Mouse (Mus musculus) CH12.LX (cell line): Measurements from ENCODE around the gene Tmem246. TPM values are rescaled to one million over a fixed set of nuclear protein-coding genes. Genes with fewer than 3 reads are reported as not detected.

ENCODE experiments used
- DNase-seq: peaks from one replicate; pipeline ENCODE4 v3.0.0-alpha.2; 2013; ENCODE audit errors: extremely low read depth
- H3K27ac ChIP-seq: 2 replicates; pipeline ENCODE4 v1.5.1; 2012; ENCODE audit warnings: low read depth, mild to moderate bottlenecking, control low read depth, moderate library complexity; ENCODE audit not compliant: insufficient read depth
- H3K27me3 ChIP-seq: replicated peaks from 2 replicates; pipeline ENCODE3; 2012; ENCODE audit warnings: inconsistent platforms
- H3K36me3 ChIP-seq, 2 experiments: replicated peaks in 1 of 2; 2 replicates each; pipeline versions ENCODE3 to v1.6.1; 2012; ENCODE audit warnings: inconsistent platforms in 1 of 2, low read length in 1 of 2, mild to moderate bottlenecking in 1 of 2, mixed read lengths in 1 of 2, moderate library complexity in 1 of 2; ENCODE audit not compliant: control insufficient read depth in 1 of 2, insufficient read depth in 1 of 2
- H3K4me1 ChIP-seq, 2 experiments: 2 replicates each; pipeline ENCODE4 v1.6.1; 2012; ENCODE audit warnings: inconsistent platforms in 1 of 2, moderate library complexity in 1 of 2; ENCODE audit not compliant: insufficient read depth in 2 of 2, control insufficient read depth in 1 of 2
- H3K4me2 ChIP-seq: 2 replicates; pipeline ENCODE4 v1.6.1; 2012; ENCODE audit warnings: low read depth, mild to moderate bottlenecking, control low read depth; ENCODE audit not compliant: poor library complexity, insufficient read depth, severe bottlenecking
- H3K4me3 ChIP-seq, 3 experiments: fragments of 150-350 bp in 1 of 3; sonication (generic) in 1 of 3; replicated peaks in 1 of 3; 2 replicates each; pipeline versions ENCODE3 to v1.5.1; 2011 to 2012; ENCODE audit warnings: low read depth in 2 of 3, low read length in 2 of 3, mild to moderate bottlenecking in 2 of 3, moderate library complexity in 2 of 3, control low read depth in 1 of 3, improper control_type of control experiment in 1 of 3, inconsistent platforms in 1 of 3, mixed read lengths in 1 of 3; ENCODE audit not compliant: poor library complexity in 1 of 3
- H3K79me2 ChIP-seq: replicated peaks from 2 replicates; pipeline ENCODE4 v1.6.1; 2012; ENCODE audit warnings: mild to moderate bottlenecking, moderate library complexity; ENCODE audit not compliant: control insufficient read depth, poor library complexity, insufficient read depth, severe bottlenecking; ENCODE audit errors: extremely low read depth
- H3K9ac ChIP-seq: 2 replicates; pipeline ENCODE4 v1.6.1; 2012; ENCODE audit warnings: low read depth, mild to moderate bottlenecking, control low read depth, moderate library complexity; ENCODE audit not compliant: insufficient read depth
- H3K9me3 ChIP-seq: replicated peaks from 2 replicates; pipeline ENCODE3; 2012; ENCODE audit warnings: low read length, inconsistent platforms, mixed read lengths
- BHLHE40 ChIP-seq: IDR thresholded peaks from 2 replicates; pipeline ENCODE4 v1.6.1; 2011; ENCODE audit warnings: mild to moderate bottlenecking, low read depth, low read length, improper control_type of control experiment
- CHD1 ChIP-seq: IDR thresholded peaks from 2 replicates; pipeline ENCODE4 v1.6.1; 2012; ENCODE audit warnings: low read depth, low read length, improper control_type of control experiment, inconsistent platforms
- CTCF ChIP-seq, 2 experiments: IDR thresholded peaks in 1 of 2; conservative IDR thresholded peaks in 1 of 2; 2 replicates each; pipeline ENCODE4 v1.5.1; 2011 to 2012; ENCODE audit warnings: low read depth in 2 of 2, low read length in 2 of 2, improper control_type of control experiment in 1 of 2, inconsistent platforms in 1 of 2, mild to moderate bottlenecking in 1 of 2, moderate library complexity in 1 of 2
- ELF1 ChIP-seq: IDR thresholded peaks from 2 replicates; pipeline ENCODE4 v1.6.1; 2014; ENCODE audit warnings: low read depth, mild to moderate bottlenecking, inconsistent platforms, low read length, improper control_type of control experiment
- ETS1 ChIP-seq: conservative IDR thresholded peaks from 2 replicates; pipeline ENCODE4 v1.6.1; 2012; ENCODE audit warnings: low read depth, mild to moderate bottlenecking, inconsistent platforms, low read length, improper control_type of control experiment, moderate library complexity
- GABPA ChIP-seq: IDR thresholded peaks from 2 replicates; pipeline ENCODE4 v1.6.1; 2012; ENCODE audit warnings: low read depth, low read length, improper control_type of control experiment, inconsistent platforms; ENCODE audit not compliant: insufficient replicate concordance
- HCFC1 ChIP-seq: IDR thresholded peaks from 2 replicates; pipeline ENCODE4 v1.6.1; 2012; ENCODE audit warnings: low read depth, mild to moderate bottlenecking, inconsistent platforms, low read length, improper control_type of control experiment
- JUN ChIP-seq: IDR thresholded peaks from 2 replicates; pipeline ENCODE4 v1.6.1; 2011; ENCODE audit warnings: low read depth, mild to moderate bottlenecking, low read length, improper control_type of control experiment, moderate library complexity; ENCODE audit not compliant: insufficient read depth
- MAX ChIP-seq: IDR thresholded peaks from 2 replicates; pipeline ENCODE4 v1.6.1; 2011; ENCODE audit warnings: low read length, improper control_type of control experiment
- MAZ ChIP-seq: IDR thresholded peaks from 2 replicates; pipeline ENCODE4 v1.6.1; 2012; ENCODE audit warnings: low read depth, mild to moderate bottlenecking, inconsistent platforms, low read length, improper control_type of control experiment, moderate library complexity
- MXI1 ChIP-seq: IDR thresholded peaks from 2 replicates; pipeline ENCODE4 v1.6.1; 2011; ENCODE audit warnings: mild to moderate bottlenecking, low read depth, low read length, improper control_type of control experiment
- NELFE ChIP-seq: IDR thresholded peaks from 2 replicates; pipeline ENCODE4 v1.6.1; 2011; ENCODE audit warnings: low read depth, low read length, improper control_type of control experiment
- POLR2AphosphoS2 ChIP-seq: IDR thresholded peaks from 2 replicates; pipeline ENCODE4 v1.6.1; 2011; ENCODE audit warnings: low read depth, low read length, improper control_type of control experiment
- RAD21 ChIP-seq: IDR thresholded peaks from 2 replicates; pipeline ENCODE4 v1.6.1; 2011; ENCODE audit warnings: low read depth, mild to moderate bottlenecking, low read length, improper control_type of control experiment, moderate library complexity
- RCOR1 ChIP-seq: conservative IDR thresholded peaks from 2 replicates; pipeline ENCODE4 v1.6.1; 2012; ENCODE audit warnings: low read depth, mild to moderate bottlenecking, inconsistent platforms, low read length, improper control_type of control experiment
- SMC3 ChIP-seq: IDR thresholded peaks from 2 replicates; pipeline ENCODE4 v1.6.1; 2011; ENCODE audit warnings: low read depth, low read length, improper control_type of control experiment
- TBP ChIP-seq: conservative IDR thresholded peaks from 2 replicates; pipeline ENCODE4 v1.6.1; 2011; ENCODE audit warnings: low read depth, low read length, improper control_type of control experiment
- TCF12 ChIP-seq: IDR thresholded peaks from 2 replicates; pipeline ENCODE4 v1.6.1; 2014; ENCODE audit warnings: low read depth, mild to moderate bottlenecking, inconsistent platforms, low read length, improper control_type of control experiment
- USF1 ChIP-seq: IDR thresholded peaks from 2 replicates; pipeline ENCODE4 v1.6.1; 2014; ENCODE audit warnings: low read depth, mild to moderate bottlenecking, inconsistent platforms, low read length, improper control_type of control experiment
- USF2 ChIP-seq: conservative IDR thresholded peaks from 2 replicates; pipeline ENCODE4 v1.6.1; 2011; ENCODE audit warnings: low read depth, low read length, improper control_type of control experiment
- ZC3H11A ChIP-seq: IDR thresholded peaks from 2 replicates; pipeline ENCODE4 v1.6.1; 2012; ENCODE audit warnings: low read depth, mild to moderate bottlenecking, inconsistent platforms, low read length, improper control_type of control experiment
- ZKSCAN1 ChIP-seq: IDR thresholded peaks from 2 replicates; pipeline ENCODE4 v1.6.1; 2012; ENCODE audit warnings: low read depth, inconsistent platforms, low read length, improper control_type of control experiment, borderline replicate concordance
- ZMIZ1 ChIP-seq: IDR thresholded peaks from 2 replicates; pipeline ENCODE4 v1.6.1; 2012; ENCODE audit warnings: low read depth, mild to moderate bottlenecking, inconsistent platforms, low read length, improper control_type of control experiment
- dilution Hi-C: fragments of 300-500 bp; cut with MboI; formaldehyde crosslinking; loops from 2 replicates; pipeline ENCODE4 v1.14.3; 2020; ENCODE audit warnings: low sequenced_read_pairs; ENCODE audit not compliant: extremely low pct_unique_long_range_greater_than_20kb, extremely low pct_ligation_motif_present
- in situ Hi-C: fragments of 300-500 bp; cut with MboI; formaldehyde crosslinking; loops from 3 replicates; pipeline ENCODE4 v1.14.3; 2019; ENCODE audit warnings: low sequenced_read_pairs, low pct_ligation_motif_present, low pct_unique_long_range_greater_than_20kb, mixed read lengths
- polyA plus RNA-seq: library from polyadenylated mRNA; unstranded; fragments of >175 nt; gene quantifications from 2 replicates; pipeline ENCODE4 v1.2.1, GENCODE M21; 2012; ENCODE audit warnings: low read depth; ENCODE audit not compliant: insufficient read length
- total RNA-seq, 2 experiments: library from RNA; depleted of rRNA; stranded (reverse); fragments of 300-350 nt in 1 of 2; fragments of >200 nt in 1 of 2; gene quantifications; 2 replicates each; pipeline ENCODE4 v1.2.3; 2012 to 2014

The Tmem246 gene
- total and polyA plus RNA-seq, 3 experiments = 0.13 to 0.49 (median 0.24) TPM

DNA sequence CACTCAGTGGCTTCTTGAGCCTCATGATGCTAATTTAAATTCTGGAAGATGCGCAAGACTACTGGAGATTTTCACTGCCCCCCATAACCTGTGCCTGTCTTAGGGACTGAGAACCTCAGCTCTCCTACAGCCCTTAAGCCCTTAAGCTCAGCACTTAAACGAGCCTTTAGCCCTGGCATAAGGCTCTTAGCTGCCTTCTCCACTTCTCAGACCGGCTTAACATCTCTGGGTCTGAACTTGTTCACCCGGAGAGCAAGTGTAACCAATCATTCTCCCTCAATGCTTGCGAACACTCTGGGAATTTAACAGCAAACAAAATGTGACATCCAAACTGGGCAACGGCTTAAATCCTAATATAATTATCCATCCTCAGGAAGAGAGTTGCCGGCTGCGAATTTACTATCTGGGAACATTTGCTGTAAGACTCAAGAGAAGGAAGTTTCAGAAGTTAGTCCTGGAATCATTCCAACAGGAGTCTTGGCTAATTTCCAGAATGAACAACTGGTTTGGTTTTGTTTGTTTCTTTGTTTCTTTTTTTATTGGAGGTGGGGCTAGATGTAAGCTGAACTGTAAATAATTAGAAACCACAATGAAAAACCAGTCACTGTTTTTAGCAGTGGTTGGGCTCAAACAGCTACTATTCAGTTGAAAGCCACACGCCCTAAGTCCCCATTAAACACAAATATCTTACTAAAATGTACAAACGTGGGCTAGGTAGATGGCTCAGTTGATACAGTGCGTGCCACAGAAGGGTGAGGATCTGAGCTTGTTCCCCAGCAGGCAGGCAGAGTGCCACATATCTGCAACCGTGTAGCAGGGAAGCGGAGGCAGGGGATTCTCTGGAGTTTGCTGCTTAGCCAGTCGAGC is 13.5 kb downstream of the Tmem246 start:
- Histone ChIP-seq H3K4me2 (no peak overlapping the region), H3K79me2 (no peaks in the 10 kb centered on the region), H3K27me3 (no peaks in the 10 kb centered on the region), H3K36me3 (no peaks in the 10 kb centered on the region), H3K9ac (no peak overlapping the region), H3K27ac (no peak overlapping the region), H3K4me3 (no peak overlapping the region), H3K9me3 (no peaks in the 10 kb centered on the region), H3K4me1 (no peaks in the 10 kb centered on the region)
- in situ Hi-C loops (no loop called here), dilution Hi-C loops (no loop called here)
- TF ChIP-seq ZC3H11A = no peak
- no peak for TF ChIP-seq SMC3
- no peak for TF ChIP-seq USF1
- TF ChIP-seq HCFC1 = no peak
- no peak for TF ChIP-seq MXI1
- no peak for TF ChIP-seq ZKSCAN1
- TF ChIP-seq ELF1 = no peak
- TF ChIP-seq TCF12 = no peak
- TF ChIP-seq CTCF (conservative IDR thresholded peaks at IDR 0.05 in 1 of 2, IDR thresholded peaks at IDR 0.05 in 1 of 2; ENCODE audit: low read depth in 2 of 2, low read length in 2 of 2) = no peak
- no peak for TF ChIP-seq JUN
- no peak for TF ChIP-seq RCOR1
- no peak for TF ChIP-seq ZMIZ1
- no peak for TF ChIP-seq GABPA
- TF ChIP-seq NELFE = no peak
- no peak for TF ChIP-seq ETS1
- TF ChIP-seq RAD21 = no peak
- DNase-seq = no peak

DNA sequence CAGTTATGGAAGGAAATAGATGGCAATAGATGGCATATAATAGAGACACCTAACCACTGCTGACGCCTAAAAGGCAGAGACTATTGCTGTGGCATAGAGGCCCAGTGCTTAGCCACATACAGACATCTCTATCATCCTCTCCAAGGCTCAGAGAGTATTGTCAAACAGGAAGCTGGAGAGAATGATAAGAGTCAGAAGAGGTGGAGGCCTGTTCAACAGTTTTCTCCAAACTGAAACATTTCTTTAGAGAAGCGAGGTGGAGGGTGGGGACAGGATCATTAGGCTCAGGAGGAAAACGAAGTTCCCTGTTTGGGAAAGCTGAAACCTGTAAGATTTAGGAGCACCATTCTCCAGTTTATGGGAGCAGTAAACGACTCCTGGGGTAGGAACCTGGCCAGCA is 16.4 kb downstream of the Tmem246 start:
- Histone ChIP-seq H3K36me3 (no peaks in the 10 kb centered on the region), H3K4me2 (no peak overlapping the region), H3K9me3 (no peaks in the 10 kb centered on the region), H3K27me3 (no peaks in the 10 kb centered on the region), H3K27ac (no peak overlapping the region), H3K4me3 (no peak overlapping the region), H3K79me2 (no peaks in the 10 kb centered on the region), H3K9ac (no peak overlapping the region), H3K4me1 (no peaks in the 10 kb centered on the region)
- dilution Hi-C loops (no loop called here), in situ Hi-C loops (no loop called here)
- no peak for TF ChIP-seq JUN
- TF ChIP-seq MAZ = no peak
- no peak for TF ChIP-seq USF2
- TF ChIP-seq POLR2AphosphoS2 = no peak
- no peak for TF ChIP-seq MXI1
- TF ChIP-seq ZC3H11A = no peak
- no peak for TF ChIP-seq ELF1
- no peak for TF ChIP-seq BHLHE40
- no peak for TF ChIP-seq CHD1
- TF ChIP-seq MAX = no peak
- TF ChIP-seq GABPA = no peak
- TF ChIP-seq TBP = no peak
- DNase-seq = no peak
